Mouse (Mus musculus) MEL (cell line): Measurements from ENCODE around the gene Unc45a. TPM values are rescaled to one million over a fixed set of nuclear protein-coding genes. Genes with fewer than 3 reads are reported as not detected.

Experiments
- DNase-seq: peaks from one replicate; pipeline ENCODE4 v3.0.0; 2011; ENCODE audit warnings: low read depth, low spot score
- H3K27ac ChIP-seq: 2 replicates; pipeline ENCODE4 v1.5.1; 2012; ENCODE audit warnings: low read depth, mild to moderate bottlenecking, control low read depth, low read length, moderate library complexity; ENCODE audit not compliant: control insufficient read depth
- H3K27me3 ChIP-seq, 2 experiments: fragments of 150-350 bp in 1 of 2; sonication (generic) in 1 of 2; 2 replicates each; pipeline ENCODE4 v1.6.1; 2012; ENCODE audit warnings: low read length in 2 of 2, mild to moderate bottlenecking in 2 of 2, improper control_type of control experiment in 1 of 2, moderate library complexity in 1 of 2; ENCODE audit not compliant: insufficient read depth in 2 of 2, control insufficient read depth in 1 of 2
- H3K36me3 ChIP-seq, 2 experiments: 2 replicates each; pipeline ENCODE4 v1.6.1; 2012 to 2014; ENCODE audit warnings: low read length in 2 of 2, improper control_type of control experiment in 1 of 2, inconsistent platforms in 1 of 2, mild to moderate bottlenecking in 1 of 2; ENCODE audit not compliant: insufficient read depth in 2 of 2, control insufficient read depth in 1 of 2
- H3K4me1 ChIP-seq, 2 experiments: fragments of 150-350 bp in 1 of 2; sonication (generic) in 1 of 2; 2 replicates each; pipeline ENCODE4 v1.6.1; 2012; ENCODE audit warnings: low read length in 2 of 2, improper control_type of control experiment in 1 of 2, mild to moderate bottlenecking in 1 of 2; ENCODE audit not compliant: insufficient read depth in 2 of 2, control insufficient read depth in 1 of 2
- H3K4me3 ChIP-seq, 2 experiments: fragments of 150-350 bp in 1 of 2; sonication (generic) in 1 of 2; 2 replicates each; pipeline ENCODE4 v1.5.1; 2012; ENCODE audit warnings: low read depth in 2 of 2, low read length in 2 of 2, mild to moderate bottlenecking in 2 of 2, moderate library complexity in 2 of 2, control low read depth in 1 of 2, improper control_type of control experiment in 1 of 2; ENCODE audit not compliant: control insufficient read depth in 1 of 2, insufficient read depth in 1 of 2
- H3K79me2 ChIP-seq: 2 replicates; pipeline ENCODE4 v1.6.1; 2012; ENCODE audit warnings: mild to moderate bottlenecking, low read length, moderate library complexity; ENCODE audit not compliant: control insufficient read depth, poor library complexity, insufficient read depth
- H3K9ac ChIP-seq: 2 replicates; pipeline ENCODE4 v1.6.1; 2012; ENCODE audit warnings: low read depth, mild to moderate bottlenecking, control low read depth, low read length, moderate library complexity; ENCODE audit not compliant: control insufficient read depth, poor library complexity, severe bottlenecking
- H3K9me3 ChIP-seq: fragments of 150-350 bp; sonication (generic); replicated peaks from 2 replicates; pipeline ENCODE4 v1.6.1; 2012; ENCODE audit warnings: mild to moderate bottlenecking, low read length, improper control_type of control experiment, moderate library complexity; ENCODE audit not compliant: insufficient read depth
- BHLHE40 ChIP-seq: IDR thresholded peaks from 2 replicates; pipeline ENCODE4 v1.6.1; 2012; ENCODE audit warnings: low read depth, mild to moderate bottlenecking, inconsistent platforms, low read length, improper control_type of control experiment, borderline replicate concordance
- ELF1 ChIP-seq: IDR thresholded peaks from 2 replicates; pipeline ENCODE4 v1.6.1; 2014; ENCODE audit warnings: low read depth, mild to moderate bottlenecking, inconsistent platforms, low read length, improper control_type of control experiment, moderate library complexity
- EP300 ChIP-seq, 2 experiments: IDR thresholded peaks; 2 replicates each; pipeline ENCODE4 v1.6.1; 2011; ENCODE audit warnings: improper control_type of control experiment in 2 of 2, low read length in 2 of 2, low read depth in 1 of 2, mild to moderate bottlenecking in 1 of 2
- ETS1 ChIP-seq: IDR thresholded peaks from 2 replicates; pipeline ENCODE4 v1.6.1; 2012; ENCODE audit warnings: low read depth, mild to moderate bottlenecking, inconsistent platforms, low read length, improper control_type of control experiment, moderate library complexity
- GABPA ChIP-seq: IDR thresholded peaks from 2 replicates; pipeline ENCODE4 v1.6.1; 2012; ENCODE audit warnings: low read depth, mild to moderate bottlenecking, inconsistent platforms, low read length, improper control_type of control experiment, moderate library complexity
- HCFC1 ChIP-seq: IDR thresholded peaks from 2 replicates; pipeline ENCODE4 v1.6.1; 2012; ENCODE audit warnings: low read depth, mild to moderate bottlenecking, inconsistent platforms, low read length, improper control_type of control experiment, moderate library complexity
- MAFK ChIP-seq: IDR thresholded peaks from 2 replicates; pipeline ENCODE4 v1.6.1; 2011; ENCODE audit warnings: low read depth, mild to moderate bottlenecking, low read length, improper control_type of control experiment, borderline replicate concordance
- MAZ ChIP-seq: IDR thresholded peaks from 2 replicates; pipeline ENCODE4 v1.6.1; 2012; ENCODE audit warnings: low read depth, mild to moderate bottlenecking, inconsistent platforms, low read length, improper control_type of control experiment
- MEF2A ChIP-seq: IDR thresholded peaks from 2 replicates; pipeline ENCODE4 v1.6.1; 2014; ENCODE audit warnings: low read depth, mild to moderate bottlenecking, inconsistent platforms, low read length, improper control_type of control experiment; ENCODE audit not compliant: poor library complexity, insufficient replicate concordance, severe bottlenecking; ENCODE audit errors: extremely low read depth
- NRF1 ChIP-seq: IDR thresholded peaks from 2 replicates; pipeline ENCODE4 v1.6.1; 2014; ENCODE audit warnings: low read depth, mild to moderate bottlenecking, inconsistent platforms, low read length, improper control_type of control experiment, moderate library complexity; ENCODE audit not compliant: poor library complexity, insufficient read depth, severe bottlenecking
- POLR2A ChIP-seq, 2 experiments: IDR thresholded peaks; 2 replicates each; pipeline ENCODE4 v1.6.1; 2011 to 2012; ENCODE audit warnings: low read length in 2 of 2, mild to moderate bottlenecking in 2 of 2, control low read depth in 1 of 2, improper control_type of control experiment in 1 of 2, low read depth in 1 of 2, moderate library complexity in 1 of 2; ENCODE audit not compliant: control insufficient read depth in 1 of 2, insufficient read depth in 1 of 2, poor library complexity in 1 of 2
- POLR2AphosphoS2 ChIP-seq: IDR thresholded peaks from 2 replicates; pipeline ENCODE4 v1.6.1; 2011; ENCODE audit warnings: low read length, improper control_type of control experiment
- POLR2AphosphoS5 ChIP-seq: IDR thresholded peaks from 2 replicates; pipeline ENCODE4 v1.6.1; 2012; ENCODE audit warnings: low read depth, borderline replicate concordance, mild to moderate bottlenecking, inconsistent platforms, low read length, moderate library complexity, mixed read lengths
- RAD21 ChIP-seq: IDR thresholded peaks from 2 replicates; pipeline ENCODE4 v1.6.1; 2011; ENCODE audit warnings: mild to moderate bottlenecking, low read depth, low read length, improper control_type of control experiment
- SIN3A ChIP-seq: IDR thresholded peaks from 2 replicates; pipeline ENCODE4 v1.6.1; 2012; ENCODE audit warnings: low read length, improper control_type of control experiment, inconsistent platforms
- SMC3 ChIP-seq: IDR thresholded peaks from 2 replicates; pipeline ENCODE4 v1.6.1; 2011; ENCODE audit warnings: low read depth, low read length, improper control_type of control experiment
- TAL1 ChIP-seq: IDR thresholded peaks from 2 replicates; pipeline ENCODE4 v1.6.1; 2012; ENCODE audit warnings: mild to moderate bottlenecking, inconsistent platforms, low read length, moderate library complexity, mixed read lengths
- TBP ChIP-seq: IDR thresholded peaks from 2 replicates; pipeline ENCODE4 v1.8.0; 2011; ENCODE audit warnings: low read depth, low read length, improper control_type of control experiment
- USF2 ChIP-seq, 2 experiments: IDR thresholded peaks; 2 replicates each; pipeline ENCODE4 v1.6.1; 2011 to 2012; ENCODE audit warnings: improper control_type of control experiment in 2 of 2, low read length in 2 of 2, borderline replicate concordance in 1 of 2, inconsistent platforms in 1 of 2, low read depth in 1 of 2, mild to moderate bottlenecking in 1 of 2; ENCODE audit not compliant: insufficient read depth in 1 of 2
- ZNF384 ChIP-seq: IDR thresholded peaks from 2 replicates; pipeline ENCODE4 v1.6.1; 2012; ENCODE audit warnings: low read depth, mild to moderate bottlenecking, inconsistent platforms, low read length, improper control_type of control experiment
- polyA plus RNA-seq, 2 experiments: library from polyadenylated mRNA; stranded (reverse) in 1 of 2; unstranded in 1 of 2; fragments of >175 nt in 1 of 2; fragments of >200 nt in 1 of 2; gene quantifications; 2 replicates each; pipeline versions ENCODE4 v1.2.1 to v1.2.4; 2012; ENCODE audit warnings: low replicate concordance in 2 of 2, low read depth in 1 of 2; ENCODE audit not compliant: insufficient read length in 2 of 2, insufficient read depth in 1 of 2, missing spikeins in 1 of 2
- total RNA-seq: library from RNA; depleted of rRNA; stranded (reverse); fragments of 300-350 nt; gene quantifications from 2 replicates; pipeline ENCODE4 v1.2.3, GENCODE M21; 2012

Unc45a gene
- total and polyA plus RNA-seq, 3 experiments = 26.1 to 28.2 TPM; not detected in 1

- TF ChIP-seq TBP = peak; percentile 91
- TF ChIP-seq SMC3 = no peak; the same call in 1 of the 2 replicates
- TF ChIP-seq TAL1 = no peak
- peak; percentile 62 for TF ChIP-seq ETS1
Observed at GRCm38 (mm10) chr7:80324043-80324815, 16.6 kb downstream of the Unc45a start, which contains the start of gene Rccd1 (continued).

- no peaks in the 10 kb centered on the region for H3K9me3 ChIP-seq
- TF ChIP-seq TAL1 (no peak), MAFK (no peak), EP300 (IDR thresholded peaks at IDR 0.05; ENCODE audit: low read depth in 1 of 2, low read length in 2 of 2) (no peak), MAZ (no peak), NRF1 (no peak), ETS1 (no peak)
- TF ChIP-seq, all 39 proteins: peak for 0
- peaks cover 2 to 4% of the 10 kb centered on the region in 2 experiments for H3K36me3 ChIP-seq
- H3K27me3 ChIP-seq = no peaks in the 10 kb centered on the region
- H3K4me1 ChIP-seq = peaks cover 0 to 7% of the 10 kb centered on the region in 2 experiments; a peak in 2 of 4 replicates
- peak overlapping the region; percentile 81 to 94 for H3K4me3 ChIP-seq
- peaks cover 24% of the 10 kb centered on the region for H3K79me2 ChIP-seq
- peak overlapping the region; percentile 97 for H3K9ac ChIP-seq
- DNase-seq = peak; percentile 28
- H3K27ac ChIP-seq = peak overlapping the region; percentile 88
Observed at GRCm38 (mm10) chr7:80323336-80323735, 17.5 kb downstream of the Unc45a start.

GRCm38 (mm10) chr7:80319846-80320496 lies 20.8 kb downstream of the Unc45a start:
- no peak for TF ChIP-seq HCFC1
- no peak for TF ChIP-seq NRF1
- no peak for TF ChIP-seq ELF1
- no peak for TF ChIP-seq MEF2A
- TF ChIP-seq SIN3A = no peak
- no peak for TF ChIP-seq ZNF384
- no peak for TF ChIP-seq GABPA
- no peak for TF ChIP-seq POLR2AphosphoS5
- TF ChIP-seq POLR2AphosphoS2 = no peak
- TF ChIP-seq POLR2A (IDR thresholded peaks at IDR 0.05; ENCODE audit: control insufficient read depth in 1 of 2, insufficient read depth in 1 of 2, low read depth in 1 of 2, low read length in 2 of 2, poor library complexity in 1 of 2) = no peak
- TF ChIP-seq USF2 (IDR thresholded peaks at IDR 0.05; ENCODE audit: borderline replicate concordance in 1 of 2, insufficient read depth in 1 of 2, low read depth in 1 of 2, low read length in 2 of 2) = no peak
- TF ChIP-seq ETS1 = no peak
- no peak for TF ChIP-seq RAD21
- no peak for TF ChIP-seq BHLHE40
- TF ChIP-seq, all 39 proteins: peak for 0
- no peaks in the 10 kb centered on the region for H3K27me3 ChIP-seq
- H3K4me1 ChIP-seq = peaks cover 0 to 7% of the 10 kb centered on the region in 2 experiments; a peak in 2 of 4 replicates
- peaks cover 4 to 9% of the 10 kb centered on the region in 2 experiments for H3K36me3 ChIP-seq
- H3K9me3 ChIP-seq = no peaks in the 10 kb centered on the region
- H3K79me2 ChIP-seq = peaks cover 24% of the 10 kb centered on the region
- no peak for DNase-seq
- H3K9ac ChIP-seq = no peak overlapping the region
- no peak overlapping the region for H3K27ac ChIP-seq
- no peak overlapping the region for H3K4me3 ChIP-seq
